Mouse (Mus musculus) heart, postnatal 0 days (tissue): Measurements from ENCODE around the gene Unk.

Experiments
- CTCF ChIP-seq: IDR thresholded peaks from 2 replicates; pipeline ENCODE4 v1.5.1; 2016; ENCODE audit warnings: antibody characterized with exemption, control low read depth, low read depth
- EP300 ChIP-seq: IDR thresholded peaks from 2 replicates; pipeline ENCODE4 v1.6.1; 2016; ENCODE audit warnings: antibody characterized with exemption, low read depth

- TF ChIP-seq EP300 (no peak), CTCF (no peak)
Observed at GRCm38 (mm10) chr11:116108464-116109137, 78.5 kb downstream of the Unk start.
